Mouse (Mus musculus) ovary, adult 18-20 months (tissue): ENCODE data around the gene Zfp831.

Source experiments
- DNase-seq: peaks from one replicate; pipeline ENCODE4 v3.0.0; 2022; ENCODE audit warnings: low spot score, mixed read lengths

Gene Zfp831

GRCm38 (mm10) chr2:174731939-174732338 lies 88.6 kb downstream of the Zfp831 start:
- DNase-seq = no peak

DNA sequence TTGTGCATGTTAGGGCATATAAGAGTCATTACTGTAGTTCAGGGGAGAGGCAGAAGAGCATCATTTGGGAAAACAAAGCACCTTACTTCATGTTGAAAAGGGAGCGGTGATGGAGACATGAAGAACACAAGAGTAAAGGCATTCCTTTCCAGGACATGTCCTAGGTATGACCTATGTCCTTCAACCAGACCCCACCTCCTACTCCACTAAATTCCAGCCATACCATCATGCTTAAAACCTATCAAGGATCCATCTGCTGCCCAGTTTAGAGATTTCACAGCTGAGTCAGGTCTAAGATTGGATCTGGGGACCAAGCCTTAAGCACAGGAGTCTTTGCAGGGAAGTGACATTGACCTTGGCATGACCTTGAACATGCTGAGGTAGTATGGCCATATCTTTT lies 91.9 kb downstream of the Zfp831 start:
- DNase-seq = no peak

- no peak for DNase-seq
Measured at GRCm38 (mm10) chr2:174747182-174747581, 103.8 kb downstream of the Zfp831 start.

GRCm38 (mm10) chr2:174748381-174748780 lies 105.0 kb downstream of the Zfp831 start:
- DNase-seq = no peak

GRCm38 (mm10) chr2:174753197-174753596 lies 109.9 kb downstream of the Zfp831 start:
- no peak for DNase-seq

GRCm38 (mm10) chr2:174754231-174754630 lies 110.9 kb downstream of the Zfp831 start:
- no peak for DNase-seq

DNA sequence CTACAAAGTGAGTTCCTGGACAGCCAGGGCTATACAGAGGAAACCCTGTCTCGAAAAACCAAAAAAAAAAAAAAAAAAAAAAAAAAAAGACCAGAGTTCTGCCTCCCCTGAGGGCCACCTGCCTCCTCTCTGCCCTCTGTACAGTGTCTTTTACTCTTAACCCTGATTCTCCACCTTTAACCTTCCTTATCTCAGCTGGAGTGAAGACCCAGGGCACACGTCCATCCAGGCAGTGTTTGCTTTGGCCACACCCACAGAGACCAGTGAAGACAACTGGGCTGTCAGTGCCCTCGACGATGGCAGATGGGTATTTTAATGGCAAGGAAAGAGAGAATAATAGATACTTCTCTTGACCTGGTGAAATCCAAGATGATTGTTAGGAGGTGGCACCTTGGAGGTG lies 115.9 kb downstream of the Zfp831 start:
- no peak for DNase-seq
